Mouse (Mus musculus) erythroblast, embryonic 14.5 days (primary cell): ENCODE results near the gene Casp8ap2.

Source experiments
- GATA1 ChIP-seq: IDR thresholded peaks from 2 replicates; pipeline ENCODE4 v1.6.1; 2012; ENCODE audit warnings: low read length, inconsistent platforms, mixed read lengths
- TAL1 ChIP-seq: IDR thresholded peaks from 3 replicates; pipeline ENCODE4 v1.6.1; 2012; ENCODE audit warnings: low read length, inconsistent platforms, mixed read lengths

GRCm38 (mm10) chr4:32677471-32677870, 62.2 kb downstream of the Casp8ap2 start:
- TF ChIP-seq TAL1 (no peak), GATA1 (no peak)
